Mouse (Mus musculus) C2C12 (cell line): ENCODE measurements at regions not wholly inside any gene's neighbourhood (a gene's known extent, or its start where the extent isn't known, plus 50 kb on each side); places are given as distances from the start of the nearest gene placed in this dataset.

Experiments used
- H3K27me3 ChIP-seq: one replicate; pipeline ENCODE4 v1.6.1; 2011; ENCODE audit not compliant: control insufficient read depth, insufficient read depth, insufficient read length
- H3K36me3 ChIP-seq: one replicate; pipeline ENCODE4 v1.6.1; 2011; ENCODE audit not compliant: control insufficient read depth, insufficient read depth
- H3K4me3 ChIP-seq: one replicate; pipeline ENCODE4 v1.5.1; 2011; ENCODE audit warnings: mild to moderate bottlenecking, control low read depth; ENCODE audit not compliant: poor library complexity, insufficient read depth, severe bottlenecking
- H3K79me2 ChIP-seq: one replicate; pipeline ENCODE4 v1.6.1; 2011; ENCODE audit not compliant: control insufficient read depth, insufficient read depth
- H3K79me3 ChIP-seq: one replicate; pipeline ENCODE4 v1.6.1; 2011; ENCODE audit warnings: low read depth, control low read depth
- H3ac ChIP-seq: one replicate; pipeline ENCODE3; 2011; ENCODE audit warnings: low read depth; ENCODE audit not compliant: control insufficient read depth, insufficient read length
- CEBPB ChIP-seq: IDR thresholded peaks from one replicate; pipeline ENCODE4 v1.6.1; 2011; ENCODE audit warnings: low read depth, mild to moderate bottlenecking, control low read depth, moderate library complexity
- CTCF ChIP-seq: IDR thresholded peaks from one replicate; pipeline ENCODE4 v1.5.1; 2011; ENCODE audit not compliant: control insufficient read depth, insufficient read depth, insufficient read length
- FOSL1 ChIP-seq: IDR thresholded peaks from one replicate; pipeline ENCODE4 v1.8.0; 2011; ENCODE audit warnings: mild to moderate bottlenecking, low read length; ENCODE audit not compliant: poor library complexity, insufficient read depth, severe bottlenecking
- MAX ChIP-seq: IDR thresholded peaks from one replicate; pipeline ENCODE4 v1.6.1; 2011; ENCODE audit warnings: mild to moderate bottlenecking, control low read depth
- MYOD1 ChIP-seq: IDR thresholded peaks from one replicate; pipeline ENCODE4 v1.6.1; 2011; ENCODE audit warnings: low read depth; ENCODE audit not compliant: control insufficient read depth, insufficient read length
- MYOG ChIP-seq: IDR thresholded peaks from one replicate; pipeline ENCODE4 v1.6.1; 2011; ENCODE audit not compliant: control insufficient read depth, insufficient read length; ENCODE audit errors: extremely low read depth
- USF1 ChIP-seq: IDR thresholded peaks from one replicate; pipeline ENCODE4 v1.6.1; 2011; ENCODE audit warnings: low read depth, mild to moderate bottlenecking, control low read depth, moderate library complexity

GRCm38 (mm10) chr7:69890503-69891061 lies 476.0 kb downstream of the Nr2f2 start:
- no peak overlapping the region for H3K4me3 ChIP-seq
- TF ChIP-seq MYOG (no peak), USF1 (no peak), CEBPB (no peak), MAX (no peak), FOSL1 (no peak), CTCF (no peak), MYOD1 (no peak)
- no peak overlapping the region for H3ac ChIP-seq
- no peaks in the 10 kb centered on the region for H3K79me2 ChIP-seq
- no peaks in the 10 kb centered on the region for H3K79me3 ChIP-seq
- H3K27me3 ChIP-seq = no peaks in the 10 kb centered on the region
- H3K36me3 ChIP-seq = no peaks in the 10 kb centered on the region

GRCm38 (mm10) chr7:69888251-69888650 lies 478.3 kb downstream of the Nr2f2 start:
- no peak for TF ChIP-seq MYOD1
- no peak for TF ChIP-seq MYOG
- no peak for TF ChIP-seq MAX
- TF ChIP-seq CEBPB = no peak
- TF ChIP-seq FOSL1 = no peak
- TF ChIP-seq USF1 = no peak
- TF ChIP-seq CTCF = no peak
- no peak overlapping the region for H3K4me3 ChIP-seq
- H3K79me2 ChIP-seq = no peaks in the 10 kb centered on the region
- no peaks in the 10 kb centered on the region for H3K27me3 ChIP-seq
- no peak overlapping the region for H3ac ChIP-seq
- no peaks in the 10 kb centered on the region for H3K36me3 ChIP-seq
- no peaks in the 10 kb centered on the region for H3K79me3 ChIP-seq

GRCm38 (mm10) chr7:69877031-69877430 lies 489.5 kb downstream of the Nr2f2 start:
- Histone ChIP-seq H3K79me2 (no peaks in the 10 kb centered on the region), H3K27me3 (no peaks in the 10 kb centered on the region), H3K4me3 (no peak overlapping the region), H3K79me3 (no peaks in the 10 kb centered on the region), H3ac (no peak overlapping the region), H3K36me3 (no peaks in the 10 kb centered on the region)
- TF ChIP-seq FOSL1 = no peak

- no peaks in the 10 kb centered on the region for H3K79me3 ChIP-seq
- H3K4me3 ChIP-seq = no peak overlapping the region
- no peaks in the 10 kb centered on the region for H3K36me3 ChIP-seq
- H3K79me2 ChIP-seq = no peaks in the 10 kb centered on the region
- H3K27me3 ChIP-seq = no peaks in the 10 kb centered on the region
- no peak overlapping the region for H3ac ChIP-seq
- no peak for TF ChIP-seq MYOD1
- no peak for TF ChIP-seq CEBPB
- TF ChIP-seq MYOG = no peak
- no peak for TF ChIP-seq USF1
- TF ChIP-seq CTCF = no peak
- no peak for TF ChIP-seq MAX
- TF ChIP-seq FOSL1 = no peak
Observed at GRCm38 (mm10) chr7:69865801-69866200, 500.7 kb downstream of the Nr2f2 start.

GRCm38 (mm10) chr7:69844631-69845324 lies 521.8 kb downstream of the Nr2f2 start:
- Histone ChIP-seq H3K27me3 (no peaks in the 10 kb centered on the region), H3K36me3 (no peaks in the 10 kb centered on the region), H3K4me3 (no peak overlapping the region), H3ac (no peak overlapping the region), H3K79me2 (no peaks in the 10 kb centered on the region), H3K79me3 (no peaks in the 10 kb centered on the region)
- TF ChIP-seq MYOD1 = no peak

GRCm38 (mm10) chr7:69837379-69837778 lies 529.2 kb downstream of the Nr2f2 start:
- H3K36me3 ChIP-seq = no peaks in the 10 kb centered on the region
- TF ChIP-seq MYOG (no peak), CTCF (no peak), USF1 (no peak), CEBPB (no peak), MYOD1 (no peak), FOSL1 (no peak), MAX (no peak)
- no peak overlapping the region for H3K4me3 ChIP-seq

More at GRCm38 (mm10) chr7:69837379-69837778, 529.2 kb downstream of the Nr2f2 start:
- Histone ChIP-seq H3ac (no peak overlapping the region), H3K27me3 (no peaks in the 10 kb centered on the region), H3K79me3 (no peaks in the 10 kb centered on the region), H3K79me2 (no peaks in the 10 kb centered on the region)
